Mouse (Mus musculus) gastrocnemius, postnatal 36 days (tissue): ENCODE results near the gene Gm49373. TPM values are rescaled to one million over a fixed set of nuclear protein-coding genes. Genes with fewer than 3 reads are reported as not detected.

Source experiments
- DNase-seq, 2 experiments: peaks; one replicate each; pipeline ENCODE4 v3.0.0; 2022
- intact Hi-C: fragments of 180-260 bp; cut with DNase I; formaldehyde crosslinking; loops from one replicate; pipeline ENCODE4 v1.15.1; 2025
- total RNA-seq, 2 experiments: library from RNA; stranded (reverse); gene quantifications; 2 replicates each; pipeline ENCODE4 v1.2.3; 2021

Gene Gm49373
- total RNA-seq, 2 experiments from 2014 or later: 0.17 TPM; not detected in 1

- DNase-seq: peak; percentile 78 to 84
- intact Hi-C loops: loop anchor here (5.0 kb wide), 1 partner anchor 106 kb away; no protein-coding TSS in a partner anchor
These were observed 42.1 kb downstream of the Gm49373 start for GRCm38 (mm10) chr9:21030781-21031250.

GRCm38 (mm10) chr9:21030055-21030600 is 42.8 kb downstream of the Gm49373 start:
- no peak for DNase-seq
- intact Hi-C loops: loop anchor here (5.0 kb wide), 1 partner anchor 107 kb away; no protein-coding TSS in a partner anchor

GRCm38 (mm10) chr9:21029291-21030054 is 43.4 kb downstream of the Gm49373 start, which contains the start of gene Icam4:
Gene Icam4 (plus strand): TSS chr9:21029373.
- intact Hi-C loops: loop anchor here (5.0 kb wide), 1 partner anchor 108 kb away; no protein-coding TSS in a partner anchor
- peak; percentile 81 to 83 for DNase-seq

- no peak for DNase-seq
- intact Hi-C loops: no loop called here
These were observed 44.3 kb downstream of the Gm49373 start for GRCm38 (mm10) chr9:21028560-21029110.

- intact Hi-C loops: no loop called here
- DNase-seq: no peak
These were observed 45.1 kb downstream of the Gm49373 start for GRCm38 (mm10) chr9:21027774-21028290.

- intact Hi-C loops: no loop called here
- DNase-seq: no peak
These were observed 46.0 kb downstream of the Gm49373 start for GRCm38 (mm10) chr9:21026849-21027248.

GRCm38 (mm10) chr9:21025258-21025810 is 47.6 kb downstream of the Gm49373 start:
- no peak for DNase-seq
- intact Hi-C loops: no loop called here

GRCm38 (mm10) chr9:21022726-21023125 is 50.2 kb downstream of the Gm49373 start:
- DNase-seq: no peak
- intact Hi-C loops: no loop called here

- intact Hi-C loops: no loop called here
- DNase-seq: no peak
These were observed 50.6 kb downstream of the Gm49373 start for GRCm38 (mm10) chr9:21022288-21022687.

- DNase-seq: no peak
- intact Hi-C loops: no loop called here
These were observed 51.5 kb downstream of the Gm49373 start for GRCm38 (mm10) chr9:21021363-21021762.

GRCm38 (mm10) chr9:21018600-21018999 is 54.3 kb downstream of the Gm49373 start:
- DNase-seq: no peak

GRCm38 (mm10) chr9:21017177-21017575 is 55.7 kb downstream of the Gm49373 start:
- no peak for DNase-seq
- intact Hi-C loops: no loop called here

More at GRCm38 (mm10) chr9:21018600-21018999, 54.3 kb downstream of the Gm49373 start:
- intact Hi-C loops: no loop called here

- DNase-seq: no peak
- intact Hi-C loops: no loop called here
These were observed 56.3 kb downstream of the Gm49373 start for GRCm38 (mm10) chr9:21016331-21017176.

- intact Hi-C loops: no loop called here
These were observed 57.2 kb downstream of the Gm49373 start, which contains the start of gene Icam1 for GRCm38 (mm10) chr9:21015571-21016130. Gene Icam1 (plus strand): TSS chr9:21015985.

GRCm38 (mm10) chr9:21014691-21015570 is 58.0 kb downstream of the Gm49373 start:
- intact Hi-C loops: no loop called here
- peak; percentile 50 to 57 for DNase-seq

More at GRCm38 (mm10) chr9:21015571-21016130, 57.2 kb downstream of the Gm49373 start, which contains the start of gene Icam1:
- peak; percentile 50 to 56 for DNase-seq
